Mouse (Mus musculus): ENCODE results near the gene Fxyd6.

Fxyd6 gene

DNA sequence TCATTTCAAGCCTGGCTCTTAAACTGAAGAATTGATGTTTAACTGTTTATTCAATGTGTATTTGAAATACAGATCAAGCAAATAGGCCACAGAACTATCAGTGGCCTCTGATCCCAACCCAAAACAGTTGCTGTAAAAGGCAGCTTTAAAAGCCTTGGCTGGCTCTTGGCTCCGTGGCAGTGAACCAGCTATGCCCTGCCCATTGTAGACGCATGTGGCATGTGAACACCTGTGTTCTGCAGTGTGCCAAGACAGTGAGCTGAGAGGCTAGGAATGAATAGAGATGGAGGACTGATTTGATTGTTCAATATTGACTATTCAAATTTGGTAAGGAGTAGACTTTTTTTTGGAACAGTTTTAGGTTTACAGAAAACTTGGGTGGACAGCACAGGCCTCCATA lies 6.9 kb downstream of the Fxyd6 start:
- peak; percentile 75 for DNase-seq

GRCm38 (mm10) chr9:45380411-45381251 lies 10.6 kb downstream of the Fxyd6 start:
- DNase-seq = peak; percentile 88

- peak; percentile 67 for DNase-seq
These were observed 12.4 kb downstream of the Fxyd6 start for GRCm38 (mm10) chr9:45382336-45382735.

GRCm38 (mm10) chr9:45382834-45383233 lies 12.8 kb downstream of the Fxyd6 start:
- no peak for DNase-seq

- DNase-seq = no peak
These were observed 13.9 kb downstream of the Fxyd6 start for GRCm38 (mm10) chr9:45383883-45384282.

DNA sequence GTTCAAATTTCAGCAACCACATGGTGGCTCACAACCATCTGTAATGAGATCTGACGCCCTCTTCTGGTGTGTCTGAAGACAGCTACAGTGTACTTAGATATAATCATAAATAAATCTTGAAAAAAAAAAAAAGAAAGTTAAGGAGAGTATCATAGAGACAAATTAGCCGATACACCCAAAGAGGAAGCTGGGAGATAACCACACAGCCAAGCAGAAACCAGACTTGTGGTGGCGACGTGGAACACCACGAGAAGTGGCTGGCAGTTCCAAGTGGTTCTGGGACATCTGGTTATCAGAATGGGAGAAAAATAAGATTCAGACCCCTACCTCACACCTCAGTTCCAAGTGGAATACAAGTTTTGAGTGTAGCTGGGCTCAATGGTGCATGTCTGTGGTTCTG lies 16.7 kb downstream of the Fxyd6 start:
- DNase-seq = no peak

GRCm38 (mm10) chr9:45388385-45388994 lies 18.5 kb downstream of the Fxyd6 start:
- peak; percentile 87 for DNase-seq

DNA sequence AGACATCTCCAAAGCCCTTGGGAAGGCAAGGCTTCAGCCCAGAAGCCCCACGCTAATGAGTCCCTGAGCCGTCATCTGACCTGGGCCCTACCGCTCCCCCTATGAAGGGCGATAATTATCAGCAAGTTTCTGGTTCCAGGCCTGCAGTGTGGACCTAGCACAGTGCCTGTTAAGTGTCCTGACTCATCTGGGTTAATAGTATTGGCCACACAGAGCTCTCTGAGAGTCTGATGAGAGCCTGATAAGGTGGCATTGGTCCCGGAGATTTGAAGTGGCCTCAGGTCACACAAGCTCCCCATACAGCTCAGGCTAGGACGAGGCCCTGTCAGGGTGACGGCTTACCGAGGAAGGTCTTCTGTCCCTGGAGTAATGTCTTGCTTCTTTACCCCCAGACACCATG lies 19.6 kb downstream of the Fxyd6 start:
- no peak for DNase-seq

GRCm38 (mm10) chr9:45391299-45391698 lies 21.3 kb downstream of the Fxyd6 start:
- no peak for DNase-seq

DNA sequence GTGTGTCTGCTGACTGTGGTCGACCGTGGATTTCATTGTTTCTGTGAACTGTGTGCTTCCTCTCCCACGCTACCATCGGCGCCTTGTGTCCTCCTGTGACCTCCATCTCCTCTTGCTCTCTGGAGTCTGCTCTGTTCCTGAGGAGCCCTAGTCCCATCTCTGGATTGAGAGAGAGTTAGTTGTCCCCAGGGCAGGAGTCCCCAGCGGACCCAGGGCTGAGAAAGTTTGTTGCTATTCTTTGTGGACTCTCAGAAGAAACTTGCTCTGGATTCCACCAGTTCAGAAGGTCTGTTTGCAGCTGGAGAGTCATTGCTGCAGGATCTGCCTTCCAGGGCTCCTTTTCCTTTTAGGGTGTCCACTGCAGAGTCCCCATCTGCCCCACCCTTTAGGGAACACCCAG lies 25.2 kb downstream of the Fxyd6 start:
- no peak for DNase-seq

DNA sequence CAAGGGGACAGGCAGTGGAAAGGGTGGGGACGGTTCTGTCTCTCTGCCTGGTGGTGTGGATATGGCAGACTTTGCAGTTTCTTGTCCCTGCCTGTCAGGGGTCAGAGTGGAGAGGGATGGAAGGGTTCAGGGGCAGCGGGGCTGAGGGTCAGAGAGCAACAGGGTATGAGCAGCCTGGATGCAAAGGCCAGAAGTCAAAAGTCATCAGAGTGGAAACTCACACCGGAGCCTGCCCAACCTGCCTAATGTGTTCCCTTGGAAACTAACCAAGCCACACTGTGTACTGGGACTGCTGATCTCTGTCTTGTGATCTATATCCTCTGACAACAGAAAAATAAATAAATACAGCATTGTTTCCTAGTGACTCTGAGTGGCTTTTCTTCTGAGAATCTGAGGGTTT lies 25.8 kb downstream of the Fxyd6 start:
- no peak for DNase-seq

DNA sequence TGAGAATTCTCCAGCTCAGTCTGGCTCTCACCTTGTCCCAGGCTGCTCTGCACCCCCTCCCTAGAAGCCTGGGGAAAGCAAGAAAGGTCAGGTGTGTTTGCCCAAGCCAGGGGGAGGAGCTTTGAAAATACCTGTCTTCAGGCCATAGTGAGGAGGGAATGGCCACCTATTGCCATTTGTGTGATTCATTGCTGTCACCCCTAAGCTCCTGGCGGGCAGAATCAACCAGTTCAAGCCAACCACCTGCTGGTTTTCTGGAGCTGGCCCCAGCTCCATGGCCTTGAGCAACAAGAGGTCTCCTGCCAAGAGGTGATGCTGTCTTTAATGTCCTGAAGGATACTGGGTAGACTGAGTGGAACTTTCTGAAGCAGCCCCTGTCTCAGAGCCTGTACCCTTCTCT lies 28.4 kb downstream of the Fxyd6 start:
- peak; percentile 80 for DNase-seq

DNA sequence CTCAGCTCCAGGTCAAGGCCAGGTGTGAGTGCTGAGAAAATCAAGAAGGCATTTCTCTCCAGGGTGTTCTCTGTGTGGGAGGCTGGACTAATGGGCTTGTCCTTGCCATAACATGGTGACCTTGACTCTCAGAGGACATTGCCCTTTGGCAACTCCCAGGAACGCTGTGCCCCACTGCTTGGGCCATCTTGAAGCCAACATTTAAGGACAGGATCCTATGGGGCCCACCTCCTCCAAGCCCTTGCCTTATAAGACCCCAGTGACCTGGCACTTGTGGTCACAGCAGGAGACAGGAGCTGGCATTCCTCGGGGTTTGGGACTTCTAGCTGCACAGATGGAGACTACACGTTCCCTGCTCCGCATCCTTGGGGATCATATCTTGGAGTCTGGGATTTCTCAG lies 29.4 kb downstream of the Fxyd6 start, which contains the start of gene Fxyd2:
TSS of gene Fxyd2 (plus strand) at position 236 of the 400 bp plus-strand sequence.
- DNase-seq = no peak

DNA sequence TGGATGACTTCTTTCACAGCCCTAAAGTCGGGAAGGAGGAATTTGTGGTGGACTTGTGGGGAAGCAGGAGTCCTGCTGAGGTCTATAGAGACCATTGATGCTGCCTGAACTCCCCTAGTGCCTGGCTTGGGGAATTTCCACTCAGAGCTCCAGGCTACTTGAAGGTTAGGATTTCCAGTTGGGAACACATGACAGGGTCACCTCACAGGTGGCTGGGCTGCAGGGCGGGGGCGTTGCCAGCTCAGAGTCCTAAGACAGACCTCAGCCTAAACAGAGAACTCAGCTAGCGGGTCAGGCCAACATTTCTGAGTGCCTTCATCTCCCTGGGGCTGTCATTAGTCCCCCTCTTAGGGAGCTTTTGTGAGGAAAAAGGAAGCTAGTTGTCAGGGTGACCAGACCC lies 31.9 kb downstream of the Fxyd6 start:
- no peak for DNase-seq

- no peak for DNase-seq
These were observed 33.0 kb downstream of the Fxyd6 start for GRCm38 (mm10) chr9:45402957-45403356.

- no peak for DNase-seq
These were observed 35.7 kb downstream of the Fxyd6 start for GRCm38 (mm10) chr9:45405694-45406093.

- no peak for DNase-seq
These were observed 36.8 kb downstream of the Fxyd6 start for GRCm38 (mm10) chr9:45406808-45407207.

DNA sequence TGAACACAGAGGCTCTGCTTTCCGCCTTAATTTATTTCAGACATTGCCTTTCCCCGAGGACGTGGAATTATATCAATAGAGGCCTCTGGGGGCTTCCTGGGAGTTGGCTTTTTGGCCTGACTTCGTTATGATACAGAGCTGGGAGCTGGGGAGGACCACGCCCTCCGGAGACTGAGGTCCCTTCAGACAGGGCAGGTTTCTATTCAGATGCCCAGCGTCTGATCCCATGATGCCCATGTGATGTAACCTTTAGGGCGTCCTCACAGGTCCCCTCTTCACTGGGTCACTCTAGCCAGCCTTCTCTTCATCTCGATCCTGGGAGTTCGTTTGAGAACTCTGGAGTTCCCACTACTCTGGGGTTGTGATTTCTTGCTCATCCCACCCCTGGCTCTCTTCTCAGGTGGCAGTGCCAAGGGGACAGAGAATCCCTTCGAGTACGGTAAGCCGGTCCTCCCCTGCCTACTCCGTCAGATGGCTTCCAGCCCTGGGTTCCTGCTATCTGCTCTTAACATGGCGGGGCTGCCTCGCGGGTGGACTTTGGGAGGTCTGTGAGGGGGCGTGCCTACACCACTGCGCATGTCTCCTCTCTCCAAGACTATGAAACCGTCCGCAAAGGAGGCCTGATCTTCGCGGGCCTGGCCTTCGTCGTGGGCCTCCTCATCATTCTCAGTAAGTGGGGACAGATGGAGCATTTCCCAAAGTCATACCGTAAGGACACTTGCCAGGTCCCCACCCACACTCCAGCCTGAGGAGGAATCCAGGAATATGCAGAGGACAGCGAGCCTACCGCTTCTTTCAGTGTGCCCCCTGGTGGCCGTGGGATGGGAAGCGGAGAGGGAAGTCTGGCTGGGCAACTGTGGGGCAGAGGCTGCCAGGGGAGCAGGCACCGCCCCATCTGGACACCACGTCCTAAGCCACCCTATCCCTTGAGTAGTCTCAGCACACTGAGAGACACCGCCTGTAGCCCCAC lies 38.0 kb downstream of the Fxyd6 start:
- peak; percentile 80 for DNase-seq

DNA sequence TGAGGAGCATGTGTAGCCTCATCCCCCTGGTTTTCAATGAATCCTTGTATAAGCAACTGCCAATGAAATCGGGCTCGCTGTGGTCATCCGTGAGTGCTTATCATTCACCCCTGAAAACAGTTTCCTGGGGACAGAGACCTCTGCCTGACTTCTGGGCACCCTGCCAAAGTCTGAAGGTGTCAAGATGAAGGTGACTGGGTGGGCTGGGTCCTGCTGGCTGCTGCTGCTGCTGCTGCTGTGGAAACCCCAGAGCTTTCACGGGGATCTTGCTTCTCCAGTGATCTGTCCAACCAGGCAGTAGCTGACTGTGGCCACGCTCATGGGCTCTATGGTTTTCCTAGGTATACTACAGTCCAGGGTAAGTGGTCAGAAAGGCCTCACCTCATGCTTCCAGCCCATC lies 40.2 kb downstream of the Fxyd6 start:
- no peak for DNase-seq

GRCm38 (mm10) chr9:45410614-45411013 lies 40.6 kb downstream of the Fxyd6 start:
- DNase-seq = no peak

DNA sequence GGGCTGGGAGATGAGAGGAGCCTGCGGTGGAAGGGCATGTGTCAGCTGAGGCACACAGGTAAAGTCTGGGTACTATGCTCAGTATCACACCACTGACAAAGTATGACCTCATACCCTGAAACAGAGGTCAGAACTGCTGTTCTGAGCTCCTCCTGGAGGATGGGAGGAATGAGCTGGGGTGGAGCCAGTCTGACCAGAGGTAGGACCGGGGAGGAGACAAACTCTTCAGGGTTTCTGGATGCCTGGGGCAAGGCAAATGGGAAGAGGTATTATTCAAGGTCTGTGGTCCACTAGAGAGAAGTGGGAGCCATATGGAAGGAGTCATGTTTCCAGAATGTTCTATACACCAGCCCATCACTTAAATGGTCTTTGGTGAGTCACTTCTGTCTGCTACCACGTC lies 41.1 kb downstream of the Fxyd6 start:
- DNase-seq = no peak

GRCm38 (mm10) chr9:45411803-45412202 lies 41.8 kb downstream of the Fxyd6 start:
- DNase-seq = peak; percentile 67

DNA sequence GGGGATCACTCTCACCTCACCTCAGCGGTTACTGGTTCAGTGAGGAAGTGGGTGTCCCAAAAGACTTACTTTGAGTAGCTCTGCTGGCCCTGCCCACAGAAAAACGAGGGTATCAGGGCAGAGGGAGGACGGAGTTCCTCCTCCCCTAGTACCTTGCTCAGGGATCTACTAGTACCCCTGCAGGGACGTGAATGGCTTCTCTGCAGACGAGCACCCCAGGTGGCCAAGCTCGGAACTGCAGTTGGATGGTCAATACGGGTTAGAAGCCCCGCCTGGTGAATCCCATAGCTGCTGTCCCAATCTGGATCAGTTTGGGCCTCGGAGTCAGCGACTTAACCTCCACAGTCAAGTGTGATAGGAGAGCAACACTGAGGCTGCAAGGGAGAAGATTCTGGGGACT lies 42.3 kb downstream of the Fxyd6 start:
- peak; percentile 85 for DNase-seq
